Mouse (Mus musculus) kidney, postnatal 25 days (tissue): ENCODE measurements around the gene Creld2.
A peak's percentile ranks its signal among the peaks of the same experiment; 100 is the strongest.

Experiments used
- DNase-seq, 2 experiments: peaks; one replicate each; pipeline ENCODE4 v3.0.0; 2021; ENCODE audit warnings: mixed read lengths in 2 of 2

Gene Creld2

GRCm38 (mm10) chr15:88868024-88868742 lies 48.7 kb downstream of the Creld2 start:
- peak; percentile 69 to 93 for DNase-seq

DNA sequence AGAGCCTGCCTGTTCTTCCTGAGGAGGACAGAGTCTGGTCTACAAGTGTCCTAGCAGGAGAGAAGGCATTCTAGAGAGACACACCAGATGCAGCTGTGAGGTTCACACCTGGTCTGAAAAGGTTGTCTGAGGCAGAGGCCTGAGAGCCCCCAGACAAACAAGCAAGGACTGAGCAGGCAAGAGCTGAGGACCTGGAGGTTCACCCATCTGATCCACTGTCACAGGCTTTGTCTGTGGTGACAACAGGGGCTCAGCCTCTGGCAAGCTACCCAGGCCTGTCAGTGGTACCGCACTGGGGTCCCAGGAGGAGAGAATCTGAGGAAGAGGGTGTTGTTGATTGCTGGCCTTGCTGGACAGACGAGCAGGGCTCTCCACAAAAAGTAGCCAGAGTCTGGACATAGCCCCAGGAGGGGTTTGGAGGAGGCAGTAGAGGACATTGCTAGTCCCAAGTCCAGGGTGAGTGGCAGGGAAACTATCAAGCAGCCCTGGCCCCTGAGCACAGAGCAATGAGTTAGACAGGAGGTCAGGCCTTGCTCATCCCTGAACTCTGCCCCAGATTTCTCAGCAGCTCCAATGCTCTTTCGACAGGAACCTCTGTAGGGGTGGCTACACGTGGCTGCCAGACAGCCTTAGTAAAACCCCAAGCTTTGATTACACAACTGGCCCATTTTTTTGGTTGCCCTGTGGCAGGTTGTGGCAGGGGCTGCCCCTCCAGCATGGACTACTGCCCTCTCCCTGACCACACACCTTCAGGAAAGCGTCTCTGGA lies 51.2 kb downstream of the Creld2 start:
- peak; percentile 70 to 94 for DNase-seq

DNA sequence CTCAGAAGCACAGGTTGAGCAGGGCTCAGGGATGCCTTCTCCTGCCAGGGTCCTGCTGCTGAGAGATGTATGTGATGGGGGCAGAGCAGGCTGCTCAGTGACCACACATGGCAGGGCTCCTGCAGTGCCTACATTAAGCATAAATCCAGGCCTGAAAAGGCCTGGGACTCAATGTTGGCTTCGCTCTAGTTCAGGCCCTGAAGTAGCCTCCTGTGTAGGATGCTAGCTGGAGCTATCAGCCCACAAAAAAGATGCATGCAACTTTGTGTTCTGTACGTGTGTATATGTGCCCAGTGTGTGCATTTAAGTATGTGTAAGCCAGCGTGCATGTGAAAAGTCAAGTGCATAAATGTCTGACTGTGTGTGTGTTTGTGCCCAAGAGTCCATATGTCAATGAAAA lies 54.6 kb downstream of the Creld2 start:
- peak in 1 of 2 experiments; percentile 32 for DNase-seq

GRCm38 (mm10) chr15:88874477-88874876 lies 55.0 kb downstream of the Creld2 start:
- peak in 1 of 2 experiments; percentile 36 for DNase-seq

DNA sequence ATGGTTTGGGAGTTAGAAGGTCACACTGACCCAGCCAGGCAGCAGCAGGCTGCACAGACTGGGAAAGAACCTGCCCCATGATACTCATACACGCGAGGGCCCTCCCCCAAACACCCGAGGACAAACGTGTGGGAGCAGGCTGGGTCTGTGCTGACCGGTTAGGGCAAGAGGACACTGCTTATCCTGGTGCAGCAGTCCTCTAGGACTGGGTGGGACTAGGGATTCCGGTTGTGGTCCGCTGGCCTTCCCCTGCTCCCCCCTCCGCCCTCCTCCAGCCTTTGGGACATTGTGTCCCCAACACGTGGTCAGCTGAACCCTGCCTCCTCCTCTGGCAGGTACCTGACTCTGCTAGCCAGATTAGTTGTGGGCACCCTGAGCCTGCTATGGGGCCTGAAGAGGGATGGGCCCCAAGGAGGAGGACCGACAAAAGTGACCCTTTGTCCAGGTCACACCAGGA lies 56.2 kb downstream of the Creld2 start:
- peak; percentile 86 to 98 for DNase-seq
